In the genomic region with DNA sequence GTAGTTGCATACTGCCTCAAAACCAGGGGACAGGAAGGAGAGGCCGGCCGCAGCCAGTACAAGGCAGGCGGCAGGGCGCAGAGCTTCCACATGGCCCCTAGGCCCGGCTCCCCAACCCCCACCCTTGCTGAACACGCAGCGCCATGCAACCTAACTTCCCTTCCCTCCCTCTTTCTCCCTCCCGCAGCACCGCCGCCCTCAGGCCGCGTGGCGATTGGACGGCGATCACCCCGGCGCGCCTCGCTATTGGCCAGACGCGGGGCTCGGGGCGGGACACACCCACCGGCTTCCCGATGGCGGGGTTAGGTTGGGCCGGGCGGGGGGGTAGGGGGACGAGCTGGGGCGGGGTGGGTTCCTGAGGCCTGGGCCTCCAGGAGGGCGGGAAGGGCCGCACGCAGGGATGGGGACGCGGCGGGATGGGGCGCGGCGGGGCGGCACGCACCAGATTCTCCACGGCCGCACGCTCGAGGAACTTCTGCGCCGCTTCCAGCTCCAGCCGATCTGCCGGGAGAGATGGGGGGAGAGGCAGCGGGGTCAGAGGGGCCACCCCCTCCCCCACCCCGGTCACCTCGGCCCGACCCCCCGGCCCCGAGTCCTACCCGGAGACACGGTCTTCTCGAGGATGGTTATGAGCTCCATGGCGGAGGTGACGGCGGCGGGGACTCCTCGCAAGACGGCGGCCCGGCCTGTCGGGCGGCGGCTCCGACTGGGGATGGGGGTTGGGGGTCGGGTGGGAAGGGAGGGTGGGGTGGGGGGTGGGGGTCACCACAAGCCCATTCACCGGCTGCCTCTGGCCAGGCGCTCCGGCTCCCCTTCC, we compare ENCODE assay signal across 8 mouse cellular contexts. TPM values are rescaled to one million over a fixed set of nuclear protein-coding genes. Genes with fewer than 3 reads are reported as not detected.
A peak's percentile ranks its signal among the peaks of the same experiment; 100 is the strongest.
DNase-seq lines count a peak whose midpoint lies in the region; ATAC-seq and TF ChIP-seq lines count a peak whose summit lies in the region.

No protein-coding gene starts in this region.

- H3K4me1 ChIP-seq in ES-Bruce4 (ENCODE audit: control insufficient read depth, insufficient read depth, low read length) = no peaks in the 10 kb centered on the region
- peaks cover 19% of the 10 kb centered on the region; the same call in 1 of the 2 replicates for H3K4me1 ChIP-seq in forebrain, embryonic 14.5 days (ENCODE audit: control insufficient read depth, insufficient read depth, low read length)
- peaks cover 40% of the 10 kb centered on the region for H3K4me1 ChIP-seq in neural tube, embryonic 15.5 days

- no peak for TF ChIP-seq POLR2A in ES-Bruce4 (IDR thresholded peaks at IDR 0.05; ENCODE audit: insufficient read depth, low read length)

- intact Hi-C loops in heart, postnatal 14 days (cut with DNase I) = no loop called here

- H3K4me3 ChIP-seq in ES-Bruce4 (ENCODE audit: low read depth, low read length) = peak overlapping the region; percentile 99
- H3K4me3 ChIP-seq in forebrain, embryonic 14.5 days (ENCODE audit: low read depth, low read length) = peak overlapping the region; percentile 90
- peak overlapping the region; percentile 95 for H3K4me3 ChIP-seq in neural tube, embryonic 15.5 days (replicated peaks)

- no peaks in the 10 kb centered on the region for H3K27me3 ChIP-seq in ES-Bruce4 (ENCODE audit: control insufficient read depth, insufficient read depth, low read length, poor library complexity, severe bottlenecking)
- no peaks in the 10 kb centered on the region for H3K27me3 ChIP-seq in forebrain, embryonic 14.5 days (replicated peaks; ENCODE audit: control insufficient read depth, insufficient read depth, low read length)
- H3K27me3 ChIP-seq in neural tube, embryonic 15.5 days (replicated peaks) = no peaks in the 10 kb centered on the region

- 0 out of 2 replicates have a peak, but pooled peaks have one; percentile 36 for TF ChIP-seq EP300 in ES-Bruce4 (IDR thresholded peaks at IDR 0.05; ENCODE audit: insufficient read depth, low read depth, low read length)

- peaks cover 46% of the 10 kb centered on the region for H3K36me3 ChIP-seq in ES-Bruce4 (ENCODE audit: control insufficient read depth, insufficient read depth, low read length, poor library complexity, severe bottlenecking)
- peaks cover 43% of the 10 kb centered on the region for H3K36me3 ChIP-seq in forebrain, embryonic 14.5 days (ENCODE audit: control insufficient read depth, insufficient read depth, low read length)
- peaks cover 30% of the 10 kb centered on the region for H3K36me3 ChIP-seq in neural tube, embryonic 15.5 days

- peak; percentile 74 for ATAC-seq in cerebellum, adult (ENCODE audit: insufficient number of reproducible peaks, low FRiP score, low TSS enrichment)
- ATAC-seq in forebrain, embryonic 14.5 days = peak; percentile 74
- ATAC-seq in neural tube, embryonic 15.5 days (ENCODE audit: low FRiP score) = peak; percentile 85

- H3K4me2 ChIP-seq in forebrain, embryonic 14.5 days (ENCODE audit: low read length) = peak overlapping the region; percentile 86
- peak overlapping the region; percentile 87 for H3K4me2 ChIP-seq in neural tube, embryonic 15.5 days

- WGBS in forebrain, embryonic 14.5 days = 2% methylated on average over 42 of the region's 74 CpGs
- WGBS in neural tube, embryonic 15.5 days = under 1% methylated on average over 32 of the region's 74 CpGs

- no peak for TF ChIP-seq CTCF in ES-Bruce4 (IDR thresholded peaks at IDR 0.05; ENCODE audit: low read depth, low read length)

- no peaks in the 10 kb centered on the region for H3K9me3 ChIP-seq in ES-Bruce4 (replicated peaks; ENCODE audit: control insufficient read depth, insufficient read depth, low read length, poor library complexity, severe bottlenecking)
- no peaks in the 10 kb centered on the region for H3K9me3 ChIP-seq in forebrain, embryonic 14.5 days (replicated peaks; ENCODE audit: control insufficient read depth, low read length)
- no peaks in the 10 kb centered on the region for H3K9me3 ChIP-seq in neural tube, embryonic 15.5 days (replicated peaks)

- H3K27ac ChIP-seq in ES-Bruce4 (ENCODE audit: insufficient read depth, low read length) = peak overlapping the region; percentile 86
- H3K27ac ChIP-seq in forebrain, embryonic 14.5 days (ENCODE audit: low read depth, low read length) = peak overlapping the region; percentile 97
- H3K27ac ChIP-seq in neural tube, embryonic 15.5 days (replicated peaks) = peak overlapping the region; percentile 96

- peak; percentile 96 for DNase-seq in forebrain, embryonic 14.5 days (ENCODE audit: low spot score)
- DNase-seq in heart, postnatal 14 days = peak; percentile 98
- peak; percentile 96 for DNase-seq in layer of hippocampus, adult 11-12 months (ENCODE audit: low spot score)
- DNase-seq in lung, adult 18-20 months = peak; percentile 98
- peak; percentile 98 for DNase-seq in testis, postnatal 14 days (ENCODE audit: low spot score)

- H3K9ac ChIP-seq in ES-Bruce4 (ENCODE audit: low read depth, poor library complexity, severe bottlenecking) = peak overlapping the region; percentile 97
- H3K9ac ChIP-seq in forebrain, embryonic 14.5 days (ENCODE audit: low read length) = peak overlapping the region; percentile 93
- peak overlapping the region; percentile 82 for H3K9ac ChIP-seq in neural tube, embryonic 15.5 days (replicated peaks)

RNA-seq across cellular contexts. Expression of gene Kpnb1, which starts 0.5 kb away (rescaled TPM):
- 316 and 345 TPM in 2 replicates for polyA plus RNA-seq in ES-Bruce4 (2011; ENCODE audit: insufficient read depth, insufficient read length, low read depth, missing spikeins)
- polyA plus RNA-seq in forebrain, embryonic 14.5 days (2014; fragmentation: Nextera tagmentation; extraction: Ambion mirVana) = 41.7 and 41.9 TPM in 2 replicates
- total RNA-seq in heart, postnatal 14 days (2021) = 10 to 100 TPM; 86.3 to 94.8 TPM
- polyA plus RNA-seq in neural tube, embryonic 15.5 days (2015; fragmentation: Nextera tagmentation; extraction: Ambion mirVana) = 26.7 and 32.2 TPM in 2 replicates

RNA-seq across cellular contexts. Expression of gene Tbkbp1, which starts 35.9 kb away (rescaled TPM):
- polyA plus RNA-seq in ES-Bruce4 (2011; ENCODE audit: insufficient read depth, insufficient read length, low read depth, missing spikeins) = 5.4 and 6.1 TPM in 2 replicates
- polyA plus RNA-seq in forebrain, embryonic 14.5 days (2014; fragmentation: Nextera tagmentation; extraction: Ambion mirVana) = 4.8 and 5.4 TPM in 2 replicates
- 10 to 100 TPM; 13.4 to 15.8 TPM for total RNA-seq in heart, postnatal 14 days (2021)
- 8.8 and 9.5 TPM in 2 replicates for polyA plus RNA-seq in neural tube, embryonic 15.5 days (2015; fragmentation: Nextera tagmentation; extraction: Ambion mirVana)

Comparison
In these comparisons a context has a peak if more than half of its experiments do, and no peak if none do; other contexts are left out.
1. Peak in every context shown above with its lines: DNase-seq, ATAC-seq, H3K4me3 ChIP-seq and H3K27ac ChIP-seq.